Mouse (Mus musculus): Measurements from ENCODE around the gene Tmc4. TPM values are rescaled to one million over a fixed set of nuclear protein-coding genes. Genes with fewer than 3 reads are reported as not detected.

The Tmc4 gene
- polyA plus RNA-seq, 1 experiment = 5.8 TPM

- peaks cover 14% of the 10 kb centered on the region for H3K4me1 ChIP-seq (ENCODE audit: control insufficient read depth, insufficient read depth, low read length)
- no peak for TF ChIP-seq CTCF (IDR thresholded peaks at IDR 0.05; ENCODE audit: low read depth, low read length)
- H3K27ac ChIP-seq (ENCODE audit: insufficient read depth, low read depth, low read length) = no peak overlapping the region
- no peak overlapping the region for H3K4me3 ChIP-seq (ENCODE audit: insufficient read depth, low read length)
Observed at GRCm38 (mm10) chr7:3666921-3667391, 10.4 kb downstream of the Tmc4 start.

GRCm38 (mm10) chr7:3665215-3666114 is 11.9 kb downstream of the Tmc4 start, which contains the start of gene Leng1:
Gene Leng1, minus strand, starts transcription at chr7:3665840.
- H3K4me3 ChIP-seq (ENCODE audit: insufficient read depth, low read length) = peak within 1 kb of the TSS; percentile 86
- peaks cover 14% of the 10 kb centered on the region for H3K4me1 ChIP-seq (ENCODE audit: control insufficient read depth, insufficient read depth, low read length)
- H3K27ac ChIP-seq (ENCODE audit: insufficient read depth, low read depth, low read length) = peak within 1 kb of the TSS; percentile 79
- TF ChIP-seq POLR2A (IDR thresholded peaks at IDR 0.05; ENCODE audit: borderline replicate concordance, low read depth, low read length) = 0 out of 2 replicates have a peak, but pooled peaks have one; percentile 45
- TF ChIP-seq CTCF (IDR thresholded peaks at IDR 0.05; ENCODE audit: low read depth, low read length) = no peak

GRCm38 (mm10) chr7:3664524-3665214 is 12.7 kb downstream of the Tmc4 start:
- Histone ChIP-seq H3K4me3 (ENCODE audit: insufficient read depth, low read length) (peak overlapping the region; percentile 86), H3K27ac (ENCODE audit: insufficient read depth, low read depth, low read length) (peak overlapping the region; percentile 63), H3K4me1 (ENCODE audit: control insufficient read depth, insufficient read depth, low read length) (peaks cover 14% of the 10 kb centered on the region)
- no peak for TF ChIP-seq CTCF (IDR thresholded peaks at IDR 0.05; ENCODE audit: low read depth, low read length)
- TF ChIP-seq POLR2A (IDR thresholded peaks at IDR 0.05; ENCODE audit: borderline replicate concordance, low read depth, low read length) = no peak

- H3K4me1 ChIP-seq (ENCODE audit: control insufficient read depth, insufficient read depth, low read length) = peaks cover 1% of the 10 kb centered on the region; the same call in 1 of the 2 replicates
- no peak overlapping the region for H3K27ac ChIP-seq (ENCODE audit: insufficient read depth, low read depth, low read length)
- H3K4me3 ChIP-seq (ENCODE audit: insufficient read depth, low read length) = no peak overlapping the region
- TF ChIP-seq CTCF (IDR thresholded peaks at IDR 0.05; ENCODE audit: low read depth, low read length) (no peak), POLR2A (IDR thresholded peaks at IDR 0.05; ENCODE audit: borderline replicate concordance, low read depth, low read length) (no peak)
Observed at GRCm38 (mm10) chr7:3658578-3658977, 18.8 kb downstream of the Tmc4 start.

DNA sequence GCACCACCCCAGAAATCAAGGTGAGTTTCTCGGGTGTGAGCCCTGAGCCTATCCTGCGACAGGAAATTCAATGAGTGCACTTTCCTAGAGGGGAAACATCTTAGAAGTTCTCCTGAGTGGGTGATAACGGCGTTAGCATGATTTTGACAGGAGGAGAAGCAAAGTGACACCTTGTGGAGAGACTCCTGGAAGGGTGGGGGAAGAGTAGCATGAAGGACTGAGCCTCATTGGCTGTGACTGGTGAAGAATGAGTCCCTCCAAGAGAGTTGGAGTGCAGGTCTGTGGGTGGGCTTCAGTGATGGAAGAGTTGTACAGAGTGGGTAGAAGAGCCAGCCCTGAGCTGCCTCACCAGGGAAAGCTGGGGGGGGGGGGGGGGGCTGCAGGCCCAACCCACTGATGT is 20.4 kb downstream of the Tmc4 start:
- TF ChIP-seq POLR2A (IDR thresholded peaks at IDR 0.05; ENCODE audit: borderline replicate concordance, low read depth, low read length) (no peak), CTCF (IDR thresholded peaks at IDR 0.05; ENCODE audit: low read depth, low read length) (no peak)
- Histone ChIP-seq H3K4me1 (ENCODE audit: control insufficient read depth, insufficient read depth, low read length) (no peaks in the 10 kb centered on the region), H3K27ac (ENCODE audit: insufficient read depth, low read depth, low read length) (no peak overlapping the region), H3K4me3 (ENCODE audit: insufficient read depth, low read length) (no peak overlapping the region)

- peaks cover 28% of the 10 kb centered on the region for H3K4me1 ChIP-seq (ENCODE audit: control insufficient read depth, insufficient read depth, low read length)
Observed at GRCm38 (mm10) chr7:3646641-3647040, 30.7 kb downstream of the Tmc4 start.

GRCm38 (mm10) chr7:3646188-3646587 is 31.2 kb downstream of the Tmc4 start:
- TF ChIP-seq CTCF (IDR thresholded peaks at IDR 0.05; ENCODE audit: low read depth, low read length) = no peak
- TF ChIP-seq POLR2A (IDR thresholded peaks at IDR 0.05; ENCODE audit: borderline replicate concordance, low read depth, low read length) = no peak
- peak overlapping the region; percentile 80 for H3K4me3 ChIP-seq (ENCODE audit: insufficient read depth, low read length)
- H3K4me1 ChIP-seq (ENCODE audit: control insufficient read depth, insufficient read depth, low read length) = peaks cover 28% of the 10 kb centered on the region
- H3K27ac ChIP-seq (ENCODE audit: insufficient read depth, low read depth, low read length) = peak overlapping the region; percentile 97; the same call in 1 of the 2 replicates

More at GRCm38 (mm10) chr7:3646641-3647040, 30.7 kb downstream of the Tmc4 start:
- peak overlapping the region; percentile 80 for H3K4me3 ChIP-seq (ENCODE audit: insufficient read depth, low read length)
- no peak overlapping the region for H3K27ac ChIP-seq (ENCODE audit: insufficient read depth, low read depth, low read length)
- no peak for TF ChIP-seq POLR2A (IDR thresholded peaks at IDR 0.05; ENCODE audit: borderline replicate concordance, low read depth, low read length)
- no peak for TF ChIP-seq CTCF (IDR thresholded peaks at IDR 0.05; ENCODE audit: low read depth, low read length)

DNA sequence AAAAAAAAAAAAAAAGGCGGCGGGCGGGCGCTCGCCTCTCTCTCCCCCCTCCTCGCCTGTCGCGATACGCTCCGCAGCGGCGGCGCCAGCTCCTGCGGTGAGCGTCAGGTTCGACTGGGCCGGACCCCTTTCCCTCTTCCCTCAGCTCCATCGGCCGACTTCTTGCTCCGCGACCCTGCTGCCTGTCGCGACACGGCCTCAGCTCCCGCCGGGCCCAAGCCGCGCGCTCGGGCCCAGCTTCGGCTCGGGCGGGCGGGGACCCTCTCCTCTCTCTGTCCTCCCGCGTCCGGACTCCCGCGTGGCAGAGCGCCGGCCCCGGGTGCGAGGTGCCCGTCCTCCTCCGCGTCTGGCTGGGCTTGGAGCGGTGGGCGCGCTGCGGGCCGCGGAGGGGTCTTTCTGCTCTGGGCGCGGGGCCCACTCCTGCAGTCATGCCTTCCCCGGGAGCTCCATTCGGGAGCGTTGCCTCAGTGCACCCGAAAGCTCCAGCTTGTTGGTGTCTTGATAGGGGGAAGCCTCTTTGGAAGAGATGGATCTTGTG is 31.8 kb downstream of the Tmc4 start:
- no peak for TF ChIP-seq CTCF (IDR thresholded peaks at IDR 0.05; ENCODE audit: low read depth, low read length)
- TF ChIP-seq POLR2A (IDR thresholded peaks at IDR 0.05; ENCODE audit: borderline replicate concordance, low read depth, low read length) = 0 out of 2 replicates have a peak, but pooled peaks have one; percentile 20
- Histone ChIP-seq H3K4me1 (ENCODE audit: control insufficient read depth, insufficient read depth, low read length) (peaks cover 28% of the 10 kb centered on the region), H3K27ac (ENCODE audit: insufficient read depth, low read depth, low read length) (peak overlapping the region; percentile 97), H3K4me3 (ENCODE audit: insufficient read depth, low read length) (peak overlapping the region; percentile 80)

GRCm38 (mm10) chr7:3644672-3645487 is 32.5 kb downstream of the Tmc4 start, which contains the start of gene Cnot3:
Gene Cnot3, plus strand, starts transcription at chr7:3645268.
- peak within 1 kb of the TSS; percentile 97 for H3K27ac ChIP-seq (ENCODE audit: insufficient read depth, low read depth, low read length)
- TF ChIP-seq CTCF (IDR thresholded peaks at IDR 0.05; ENCODE audit: low read depth, low read length) (no peak), POLR2A (IDR thresholded peaks at IDR 0.05; ENCODE audit: borderline replicate concordance, low read depth, low read length) (no peak)
- peak within 1 kb of the TSS; percentile 80 for H3K4me3 ChIP-seq (ENCODE audit: insufficient read depth, low read length)
- H3K4me1 ChIP-seq (ENCODE audit: control insufficient read depth, insufficient read depth, low read length) = peaks cover 28% of the 10 kb centered on the region

Measured in bone marrow macrophage, adult 2 months (primary cell).